Mouse (Mus musculus) midbrain, embryonic 10.5 days (tissue): ENCODE measurements around the gene Hip1r. TPM values are rescaled to one million over a fixed set of nuclear protein-coding genes. Genes with fewer than 3 reads are reported as not detected.
"Not testable (repeated sequence)": the region's sequence is repeated elsewhere in the genome, so short reads cannot be mapped to it uniquely, and the experiment has no call there.

ENCODE experiments used
- DNase-seq: peaks from one replicate; pipeline ENCODE4 v3.0.0-alpha.2; 2017; ENCODE audit warnings: low spot score
- H3K27ac ChIP-seq: fragments of 300-500 bp; sonication (generic); replicated peaks from 2 replicates; pipeline ENCODE4 v1.5.1; 2016; ENCODE audit warnings: mild to moderate bottlenecking
- H3K27me3 ChIP-seq: fragments of 300-500 bp; sonication (generic); 2 replicates; pipeline ENCODE4 v1.6.1; 2016; ENCODE audit warnings: low read depth, mild to moderate bottlenecking; ENCODE audit not compliant: poor library complexity, severe bottlenecking
- H3K36me3 ChIP-seq: fragments of 300-500 bp; sonication (generic); 2 replicates; pipeline ENCODE4 v1.6.1; 2016; ENCODE audit warnings: mild to moderate bottlenecking, moderate library complexity
- H3K4me1 ChIP-seq: fragments of 300-500 bp; sonication (generic); 2 replicates; pipeline ENCODE4 v1.6.1; 2016
- H3K4me3 ChIP-seq: fragments of 300-500 bp; sonication (generic); 2 replicates; pipeline ENCODE4 v1.5.1; 2016; ENCODE audit warnings: mild to moderate bottlenecking, moderate library complexity
- H3K9me3 ChIP-seq: fragments of 300-500 bp; sonication (generic); replicated peaks from 2 replicates; pipeline ENCODE4 v1.6.1; 2016; ENCODE audit warnings: mild to moderate bottlenecking
- WGBS: fragments of 180-500 bp; shearing (Covaris S2); methylation state at CpG from one replicate; pipeline ENCODE4 v1.1.7; 2016; 5-methylcytosine and 5-hydroxymethylcytosine counted together
- polyA plus RNA-seq: library from polyadenylated mRNA; unstranded; fragments of >200 nt; fragmentation: Nextera tagmentation; extraction: Ambion mirVana; gene quantifications from 2 replicates; pipeline ENCODE4 v1.2.1, GENCODE M21; 2016

Hip1r gene
- polyA plus RNA-seq, 1 experiment from 2014 or later, result 6.6 TPM

DNA sequence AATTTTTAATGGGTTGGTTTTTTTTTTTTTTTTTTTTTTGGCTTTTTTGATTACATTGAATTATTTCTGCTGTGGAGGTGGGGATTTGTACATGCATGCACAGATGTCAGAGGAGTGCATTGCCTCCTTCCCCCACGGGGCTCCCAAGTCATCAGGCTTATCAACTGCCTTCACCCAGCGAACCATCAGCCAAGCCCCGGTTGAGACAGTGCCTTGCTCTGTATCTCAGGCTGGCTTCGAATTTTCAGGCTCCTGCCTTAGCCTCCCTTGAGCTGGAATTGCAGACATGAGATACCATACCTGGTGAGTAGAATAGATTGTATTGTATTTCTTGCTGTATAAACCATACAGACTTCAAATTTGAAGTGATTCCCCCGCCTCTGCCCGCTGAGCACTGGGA is 66.2 kb downstream of the Hip1r start:
- no peak overlapping the region for H3K27ac ChIP-seq
- 86% methylated on average over 6 of the region's 6 CpGs for WGBS
- no peaks in the 10 kb centered on the region for H3K9me3 ChIP-seq
- no peak for DNase-seq
- H3K27me3 ChIP-seq, result peaks cover 12% of the 10 kb centered on the region; the same call in 1 of the 2 replicates
- no peak overlapping the region for H3K4me3 ChIP-seq
- H3K4me1 ChIP-seq, result peaks cover 44% of the 10 kb centered on the region
- H3K36me3 ChIP-seq, result no peaks in the 10 kb centered on the region

DNA sequence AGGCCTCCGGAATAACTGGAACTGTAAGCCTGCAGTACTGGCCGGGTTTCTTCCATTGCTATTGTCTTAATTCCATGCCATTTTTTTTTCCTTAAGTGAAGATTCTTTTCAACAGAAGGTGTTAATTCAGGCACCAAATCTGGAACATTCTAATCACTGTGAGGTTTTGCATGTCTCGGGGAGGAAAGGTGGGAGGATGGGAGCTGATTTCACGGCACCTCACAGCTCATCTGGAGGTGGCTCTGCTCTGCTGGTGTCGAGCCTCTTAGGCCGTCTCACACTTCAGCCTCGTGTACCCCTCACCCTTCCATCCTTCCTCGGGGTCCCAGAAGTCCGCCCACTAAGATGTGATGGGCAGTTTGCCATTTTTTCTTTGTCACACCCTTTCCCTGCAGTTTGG is 67.7 kb downstream of the Hip1r start:
- WGBS, result 89% methylated on average over 9 of the region's 9 CpGs
- H3K36me3 ChIP-seq, result no peaks in the 10 kb centered on the region

DNA sequence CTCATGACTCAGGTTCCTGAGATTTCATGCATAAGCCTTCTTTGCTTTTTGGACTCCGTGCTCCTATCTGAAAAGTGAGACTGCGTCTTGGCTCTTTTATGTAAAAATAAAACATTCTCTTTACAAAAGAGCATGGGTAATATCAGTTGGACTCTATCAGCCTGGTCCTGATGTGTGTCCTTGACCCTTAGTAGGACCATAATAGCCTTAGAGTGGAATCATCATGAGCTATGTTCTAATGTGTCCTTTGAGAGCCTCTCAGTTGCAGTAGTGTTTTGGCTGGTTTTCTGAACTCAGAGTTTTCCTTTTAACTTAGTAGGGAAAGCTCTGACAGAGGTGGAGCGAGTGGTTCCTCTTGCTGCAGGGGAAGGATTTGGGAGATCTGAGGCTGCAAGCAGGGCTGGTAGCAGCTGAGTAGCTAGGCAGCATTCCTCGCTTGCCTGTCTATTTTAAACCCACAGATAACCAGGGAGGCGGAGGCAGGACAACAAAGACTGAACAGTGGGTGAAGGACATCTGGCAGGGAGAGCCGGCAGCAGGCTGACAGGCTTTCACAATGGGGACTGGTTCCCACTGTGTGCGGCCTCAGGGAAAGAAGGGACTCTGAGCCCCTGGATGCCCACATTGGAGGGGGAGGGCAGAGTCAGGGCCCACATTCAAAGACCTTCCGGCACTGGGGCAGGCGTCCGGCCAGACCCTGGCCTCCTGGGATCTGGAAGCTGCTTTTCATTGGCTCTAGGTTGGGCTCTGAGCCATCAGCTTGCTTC is 70.0 kb downstream of the Hip1r start:
- peak; percentile 90 for DNase-seq
- peaks cover 35% of the 10 kb centered on the region; the same call in 1 of the 2 replicates for H3K27me3 ChIP-seq
- H3K36me3 ChIP-seq, result no peaks in the 10 kb centered on the region
- H3K4me3 ChIP-seq, result peak overlapping the region; percentile 25
- WGBS, result 21% methylated on average over 10 of the region's 10 CpGs
- H3K9me3 ChIP-seq, result no peaks in the 10 kb centered on the region
- peaks cover 51% of the 10 kb centered on the region for H3K4me1 ChIP-seq
- H3K27ac ChIP-seq, result peak overlapping the region; percentile 80

More for the DNA sequence above, 67.7 kb downstream of the Hip1r start:
- peaks cover 53% of the 10 kb centered on the region for H3K4me1 ChIP-seq
- H3K4me3 ChIP-seq, result no peak overlapping the region
- peak overlapping the region; percentile 65 for H3K27ac ChIP-seq
- H3K9me3 ChIP-seq, result no peaks in the 10 kb centered on the region
- peaks cover 12% of the 10 kb centered on the region; the same call in 1 of the 2 replicates for H3K27me3 ChIP-seq
- DNase-seq, result no peak

DNA sequence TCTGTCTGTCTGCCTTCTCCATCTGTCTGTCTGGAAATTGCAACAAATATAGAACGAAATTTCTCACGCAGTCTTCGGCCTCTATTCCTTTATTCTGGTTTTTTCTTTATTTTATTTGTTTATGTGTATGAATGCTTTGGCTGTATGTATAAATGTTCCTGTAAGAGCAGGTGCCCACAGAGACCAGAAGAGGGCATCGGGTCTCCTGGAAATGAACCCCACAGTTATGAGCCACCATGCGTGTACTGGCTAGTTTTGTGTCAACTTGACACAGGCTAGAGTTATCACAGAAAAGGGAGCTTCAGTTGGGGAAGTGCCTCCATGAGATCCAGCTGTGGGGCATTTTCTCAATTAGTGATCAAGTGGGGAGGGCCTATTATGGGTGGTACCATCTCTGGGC is 70.6 kb downstream of the Hip1r start:
- no peaks in the 10 kb centered on the region for H3K36me3 ChIP-seq
- peaks cover 51% of the 10 kb centered on the region for H3K4me1 ChIP-seq
- peak overlapping the region; percentile 25; the same call in 1 of the 2 replicates for H3K4me3 ChIP-seq
- peak overlapping the region; percentile 80 for H3K27ac ChIP-seq
- no peak for DNase-seq
- H3K27me3 ChIP-seq, result peaks cover 35% of the 10 kb centered on the region; the same call in 1 of the 2 replicates
- no peaks in the 10 kb centered on the region for H3K9me3 ChIP-seq
- WGBS, result 77% methylated on average over 5 of the region's 5 CpGs

DNA sequence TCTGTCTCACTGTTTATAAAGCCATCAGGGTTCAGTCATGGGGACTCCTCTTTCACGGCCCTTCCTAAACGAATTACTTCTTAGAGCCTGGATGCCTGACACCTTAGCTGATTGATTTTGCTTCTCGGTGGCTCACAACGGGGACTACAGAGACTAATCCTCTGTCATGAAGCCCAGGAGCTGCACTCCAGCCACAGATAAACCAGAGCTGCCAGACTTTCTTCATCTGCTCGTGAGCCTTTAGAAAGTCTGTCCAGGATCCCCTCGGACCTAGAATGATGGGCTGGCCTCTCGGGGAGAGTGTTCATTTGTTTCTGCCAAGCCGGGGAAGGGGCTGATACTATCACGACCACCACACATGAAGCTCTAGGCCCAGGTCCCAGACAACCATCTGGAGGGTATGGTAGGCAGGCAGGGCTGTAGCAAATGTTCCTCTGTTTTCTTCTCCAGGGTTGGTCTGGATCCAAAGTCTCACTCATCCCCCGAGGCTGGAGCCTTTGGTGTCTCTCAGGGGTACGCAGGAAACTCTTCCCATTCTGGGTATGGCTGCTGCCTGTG is 72.1 kb downstream of the Hip1r start:
- H3K4me3 ChIP-seq, result no peak overlapping the region
- no peak for DNase-seq
- peaks cover 65% of the 10 kb centered on the region for H3K4me1 ChIP-seq
- 41% methylated on average over 11 of the region's 11 CpGs for WGBS
- H3K36me3 ChIP-seq, result no peaks in the 10 kb centered on the region
- no peaks in the 10 kb centered on the region for H3K9me3 ChIP-seq
- H3K27me3 ChIP-seq, result peaks cover 35% of the 10 kb centered on the region; the same call in 1 of the 2 replicates
- peak overlapping the region; percentile 80 for H3K27ac ChIP-seq

DNA sequence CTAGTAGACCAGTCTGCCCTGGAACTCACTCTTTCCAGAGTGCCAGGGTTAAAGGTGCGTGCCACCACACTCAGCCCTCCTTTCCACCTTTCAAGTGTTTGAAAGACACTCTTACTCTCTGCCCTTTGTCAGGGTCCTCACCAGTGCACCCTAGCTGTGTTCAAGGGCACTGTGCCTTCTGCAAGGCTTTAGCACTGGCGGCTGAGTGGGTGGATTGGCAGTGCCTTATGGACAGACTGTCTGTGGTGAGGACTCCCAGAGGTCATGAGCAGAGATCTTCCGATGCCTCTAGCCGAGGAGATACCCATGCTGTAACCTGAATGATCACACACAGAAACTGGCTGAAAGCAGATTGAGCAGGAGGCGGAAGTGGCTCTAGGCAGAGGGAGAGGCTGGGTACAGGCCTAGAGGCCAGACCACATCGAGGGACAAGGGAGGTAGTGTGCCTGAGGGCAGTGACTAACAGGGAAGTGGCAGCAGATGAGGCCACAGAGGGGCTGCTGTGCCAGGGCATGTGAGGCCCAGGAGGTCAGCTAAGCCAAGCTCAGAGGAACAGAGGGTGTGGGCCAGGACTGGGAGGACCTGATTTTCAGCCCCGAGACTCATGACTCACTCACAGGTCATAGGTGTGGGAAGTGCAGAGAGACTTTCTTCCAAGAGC is 73.4 kb downstream of the Hip1r start:
- peaks cover 68% of the 10 kb centered on the region for H3K4me1 ChIP-seq
- no peak for DNase-seq
- H3K4me3 ChIP-seq, result no peak overlapping the region
- 88% methylated on average over 7 of the region's 7 CpGs for WGBS
- no peaks in the 10 kb centered on the region for H3K36me3 ChIP-seq
- no peaks in the 10 kb centered on the region for H3K9me3 ChIP-seq
- peaks cover 29% of the 10 kb centered on the region; the same call in 1 of the 2 replicates for H3K27me3 ChIP-seq
- H3K27ac ChIP-seq, result peak overlapping the region; percentile 19; the same call in 1 of the 2 replicates

DNA sequence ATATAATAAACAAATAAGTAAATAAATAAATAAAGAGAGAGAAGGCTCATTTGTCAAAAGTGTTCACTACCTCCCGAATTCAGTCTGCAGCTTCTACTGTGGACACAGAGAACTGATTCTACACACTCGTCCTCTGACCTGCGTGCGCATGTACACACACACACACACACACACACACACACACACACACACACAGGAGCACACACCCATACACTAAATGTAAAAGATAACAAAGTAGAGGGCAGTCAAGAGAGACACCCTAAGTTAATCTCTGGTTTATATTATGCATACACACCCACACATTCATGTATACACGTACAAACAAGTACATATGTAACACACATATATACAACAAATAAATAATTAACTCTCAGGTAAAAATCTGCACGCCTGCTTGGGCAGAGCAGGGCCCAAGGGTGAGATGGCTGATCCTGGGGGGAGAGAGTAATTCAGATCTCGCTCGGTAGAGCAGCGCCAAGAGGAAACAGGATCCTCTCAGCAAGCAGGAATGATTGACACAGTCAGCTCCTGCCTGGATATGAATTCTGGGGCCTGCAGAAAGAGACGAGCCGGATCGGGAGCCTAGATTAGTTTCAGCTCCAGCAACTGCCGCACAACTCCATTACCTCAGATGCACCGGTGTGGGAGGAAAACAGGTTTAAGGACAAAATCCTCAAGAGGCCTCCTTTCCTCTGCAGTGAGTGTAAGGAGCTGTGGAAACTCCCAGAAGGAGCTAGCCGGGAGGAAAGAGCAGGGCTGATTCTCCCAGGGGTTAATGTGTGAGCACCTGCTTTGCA is 76.0 kb downstream of the Hip1r start:
- WGBS, result 71% methylated on average over 15 of the region's 15 CpGs
- no peak overlapping the region for H3K4me3 ChIP-seq
- peaks cover 43% of the 10 kb centered on the region for H3K4me1 ChIP-seq
- no peak for DNase-seq
- peaks cover 23% of the 10 kb centered on the region; the same call in 1 of the 2 replicates for H3K27me3 ChIP-seq
- no peaks in the 10 kb centered on the region for H3K9me3 ChIP-seq
- H3K36me3 ChIP-seq, result no peaks in the 10 kb centered on the region
- peak overlapping the region; percentile 70 for H3K27ac ChIP-seq

DNA sequence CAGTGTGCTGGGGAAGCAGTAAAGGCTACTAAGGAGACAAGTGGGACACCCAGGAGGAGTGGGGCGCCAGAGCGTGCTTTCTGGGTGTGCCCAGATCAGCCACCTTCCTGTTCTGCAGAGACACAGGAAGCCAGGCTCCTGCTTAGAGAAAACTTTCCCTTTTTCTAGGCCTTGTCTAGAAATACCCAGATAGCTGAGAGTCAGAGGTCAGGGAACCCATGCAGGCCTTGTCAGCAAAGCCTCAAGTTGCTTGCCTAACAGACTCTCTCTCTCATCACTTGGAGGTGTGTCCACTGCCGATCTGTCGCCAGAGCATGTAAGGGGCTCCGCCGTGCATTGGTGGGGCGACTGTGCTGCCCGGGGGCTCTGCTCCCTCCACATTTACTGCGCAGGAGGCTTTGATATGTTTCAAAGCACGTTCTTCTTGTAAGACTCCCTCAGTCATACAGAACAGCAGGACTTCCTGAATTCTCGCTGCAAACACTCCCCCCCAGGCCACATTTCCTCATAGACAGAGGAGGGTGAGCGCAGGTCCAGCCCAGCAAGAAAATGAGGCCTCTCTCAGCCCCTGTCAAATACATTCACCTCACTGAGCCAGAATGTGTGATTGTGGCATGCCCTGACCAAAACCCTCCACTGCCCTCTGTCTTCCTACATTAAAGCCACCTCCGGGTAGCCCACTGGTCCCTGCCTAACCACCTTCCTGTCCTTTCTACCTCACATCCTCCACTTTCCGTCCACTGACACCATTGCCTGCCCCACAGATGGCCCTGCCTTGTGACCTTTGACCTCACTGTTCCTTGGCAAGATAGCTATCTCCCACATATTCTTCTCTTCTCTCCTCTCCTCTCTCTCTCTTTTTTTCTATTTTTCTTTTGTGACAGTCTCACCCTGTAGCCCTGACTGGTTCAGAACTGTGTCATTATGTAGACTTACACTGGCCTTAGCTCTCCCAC is 76.9 kb downstream of the Hip1r start:
- no peak for DNase-seq
- Histone ChIP-seq H3K36me3 (no peaks in the 10 kb centered on the region), H3K27ac (peak overlapping the region; percentile 70), H3K9me3 (no peaks in the 10 kb centered on the region), H3K4me1 (peaks cover 34% of the 10 kb centered on the region), H3K27me3 (peaks cover 23% of the 10 kb centered on the region; the same call in 1 of the 2 replicates), H3K4me3 (no peak overlapping the region)
- WGBS, result 62% methylated on average over 14 of the region's 14 CpGs

DNA sequence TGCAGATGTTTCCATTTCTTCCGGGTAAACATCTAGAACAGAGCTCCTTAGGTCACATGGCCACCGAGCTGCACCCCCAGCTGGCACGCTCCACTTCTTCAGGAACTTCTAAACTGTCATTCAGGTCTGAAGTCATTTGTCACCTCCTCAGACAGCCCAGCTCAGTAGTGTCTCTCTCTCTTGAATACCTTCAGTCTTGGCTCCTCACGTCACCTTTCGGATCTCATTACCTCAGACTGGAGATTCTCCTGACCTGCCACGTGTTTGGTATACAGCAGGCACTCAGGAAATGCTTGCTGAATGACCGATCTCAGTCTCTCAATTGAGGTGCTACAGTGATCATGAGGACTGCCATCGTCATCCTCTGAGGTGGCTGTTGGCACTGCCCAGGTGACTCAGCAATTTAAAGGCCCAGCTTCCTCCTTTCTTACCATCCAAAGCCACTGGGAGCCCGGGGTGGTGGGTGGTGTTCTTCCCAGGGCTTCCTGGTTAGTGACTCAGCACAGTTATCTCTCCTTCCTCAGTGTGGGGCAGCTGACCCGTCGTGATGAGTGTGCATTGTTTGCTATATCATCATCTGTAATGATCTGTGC is 78.6 kb downstream of the Hip1r start:
- H3K27me3 ChIP-seq, result peaks cover 14% of the 10 kb centered on the region; the same call in 1 of the 2 replicates
- WGBS, result 87% methylated on average over 11 of the region's 11 CpGs
- peaks cover 6% of the 10 kb centered on the region; the same call in 1 of the 2 replicates for H3K9me3 ChIP-seq
- H3K36me3 ChIP-seq, result no peaks in the 10 kb centered on the region
- no peak for DNase-seq
- no peak overlapping the region for H3K4me3 ChIP-seq
- peak overlapping the region; percentile 61; the same call in 1 of the 2 replicates for H3K27ac ChIP-seq
- H3K4me1 ChIP-seq, result peaks cover 20% of the 10 kb centered on the region

DNA sequence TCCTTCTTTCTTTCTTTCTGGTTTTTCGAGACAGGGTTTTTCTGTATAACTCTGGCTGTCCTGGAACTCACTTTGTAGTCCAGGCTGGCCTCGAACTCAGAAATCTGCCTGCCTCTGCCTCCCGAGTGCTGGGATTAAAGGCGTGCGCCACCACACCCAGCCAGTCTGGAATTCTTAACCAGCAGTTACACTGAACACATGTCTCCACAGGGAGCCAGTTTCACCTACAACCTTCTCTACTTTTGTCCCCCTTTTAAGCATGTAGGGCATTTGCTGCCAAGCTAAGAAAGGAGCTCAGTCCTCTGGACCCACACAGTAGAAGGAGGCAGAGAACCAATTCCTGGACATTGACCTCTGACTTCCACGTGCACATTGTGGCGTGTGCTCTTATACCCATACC is 79.2 kb downstream of the Hip1r start:
- H3K4me1 ChIP-seq, result peaks cover 17% of the 10 kb centered on the region
- not testable (repeated sequence) for DNase-seq, H3K9me3 ChIP-seq, H3K27me3 ChIP-seq, H3K4me3 ChIP-seq, H3K36me3 ChIP-seq, H3K27ac ChIP-seq
- WGBS, result 91% methylated on average over 7 of the region's 7 CpGs
